In the genomic region with DNA sequence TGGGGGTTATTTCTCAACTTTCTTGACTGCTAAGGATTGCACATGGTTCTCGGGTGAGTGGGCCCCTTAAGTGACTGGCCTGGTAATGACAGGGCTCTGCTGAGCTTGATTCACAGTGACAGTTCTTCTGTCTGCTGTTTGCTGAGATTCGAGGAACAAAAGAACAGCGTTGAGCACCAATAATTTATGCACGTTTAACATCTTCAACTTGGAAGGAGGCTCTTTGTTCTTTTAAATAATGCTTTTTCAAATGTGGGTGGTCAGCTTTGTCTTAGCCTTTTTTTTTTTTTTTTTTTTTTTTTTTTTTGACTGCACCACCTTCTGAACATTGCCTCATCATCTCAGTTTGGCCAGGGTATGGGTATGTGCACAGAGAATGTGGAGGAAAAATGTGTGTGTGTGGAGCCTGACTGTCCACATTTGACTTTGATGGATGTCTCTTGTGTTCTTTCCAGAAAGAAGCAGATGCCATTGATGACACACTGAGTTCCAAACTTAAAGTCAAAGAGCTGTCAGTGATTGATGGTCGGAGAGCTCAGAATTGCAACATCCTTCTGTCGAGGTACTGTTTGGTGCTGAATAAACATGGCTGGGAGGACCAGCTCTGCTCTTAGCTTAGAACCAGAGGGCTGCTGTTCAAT, we compare ENCODE assay signal across 11 mouse cellular contexts.
DNase-seq lines count a peak whose midpoint lies in the region; ATAC-seq and TF ChIP-seq lines count a peak whose summit lies in the region.
"Had no signal": no experiment of that assay in that cellular context is flagged by ENCODE, and none has a peak within 500 bp of the region (broad histone marks: within the 10 kb centered on the region; RNA-seq: fewer than 3 reads in every experiment).

No protein-coding gene starts in this region.

- peak; percentile 31 for DNase-seq in lung, postnatal 25 days (ENCODE audit: low spot score)
- no peak for DNase-seq in lung, adult 2 months
- DNase-seq in adipocyte (ENCODE audit: low spot score) = peak; percentile 68
- DNase-seq in heart, postnatal 10 days = no peak
- DNase-seq: gastrocnemius, postnatal 25 days; heart, postnatal 36 days had no signal

- no peak for ATAC-seq in cerebellum, adult (ENCODE audit: insufficient number of reproducible peaks, low FRiP score, low TSS enrichment)
- no peak for ATAC-seq in CD4-positive, CD25-positive, alpha-beta regulatory T cell, adult 4 months

- no peaks in the 10 kb centered on the region for H3K79me2 ChIP-seq in myocyte (ENCODE audit: control insufficient read depth, insufficient read depth)

- TF ChIP-seq POLR2A in lung, adult 2 months (IDR thresholded peaks at IDR 0.05; ENCODE audit: borderline replicate concordance, extremely low read depth, low read depth, low read length) = no peak
- TF ChIP-seq POLR2A in embryonic fibroblast, embryonic 13.5 days (IDR thresholded peaks at IDR 0.05; ENCODE audit: low read depth, low read length) = no peak
- no peak for TF ChIP-seq POLR2A in myocyte (IDR thresholded peaks at IDR 0.05; ENCODE audit: insufficient read length, low read depth)

- H3K27ac ChIP-seq in embryonic fibroblast, embryonic 13.5 days (ENCODE audit: insufficient read depth, low read length) = 0 out of 2 replicates have a peak overlapping the region, but pooled peaks have one; percentile 18
- H3K27ac ChIP-seq: left cerebral cortex, adult 2 months had no signal

- TF ChIP-seq CTCF in lung, adult 2 months (IDR thresholded peaks at IDR 0.05; ENCODE audit: insufficient read depth, low read length) = no peak
- no peak for TF ChIP-seq CTCF in embryonic fibroblast, embryonic 13.5 days (IDR thresholded peaks at IDR 0.05; ENCODE audit: borderline replicate concordance, insufficient read depth, low read length)

- no peak overlapping the region for H3ac ChIP-seq in myocyte (ENCODE audit: control insufficient read depth, insufficient read length)

- H3K36me3 ChIP-seq in myocyte (ENCODE audit: control insufficient read depth, insufficient read depth) = peaks cover 49% of the 10 kb centered on the region

- H3K27me3 ChIP-seq in myocyte (ENCODE audit: control insufficient read depth, insufficient read depth, insufficient read length) = no peaks in the 10 kb centered on the region

- H3K4me3 ChIP-seq in lung, adult 2 months (replicated peaks; ENCODE audit: extremely low read depth, low read depth, low read length) = no peak overlapping the region
- H3K4me3 ChIP-seq in embryonic fibroblast, embryonic 13.5 days (ENCODE audit: insufficient read depth, low read length) = no peak overlapping the region
- H3K4me3 ChIP-seq in myocyte = no peak overlapping the region
- H3K4me3 ChIP-seq: left cerebral cortex, adult 2 months had no signal

- 52% methylated on average over 6 of the region's 6 CpGs for WGBS in lung, adult 2 months

- H3K4me2 ChIP-seq in myocyte (ENCODE audit: low read depth) = no peak overlapping the region

- intact Hi-C loops in heart, postnatal 10 days (cut with DNase I) = no loop called here

- no peaks in the 10 kb centered on the region; the same call in 1 of the 2 replicates for H3K4me1 ChIP-seq in lung, adult 2 months (ENCODE audit: control insufficient read depth, insufficient read depth, low read length)
- H3K4me1 ChIP-seq in embryonic fibroblast, embryonic 13.5 days (ENCODE audit: control insufficient read depth, insufficient read depth, low read length) = no peaks in the 10 kb centered on the region

TF ChIP-seq in myocyte, 11 proteins besides CTCF, POLR2A, EP300 and RAD21:
- TF ChIP-seq POLR2AphosphoS2 (IDR thresholded peaks at IDR 0.05; ENCODE audit: insufficient read length, low read depth) (no peak), SRF (IDR thresholded peaks at IDR 0.05; ENCODE audit: control insufficient read depth, insufficient read length, low read depth) (no peak), MYOG (IDR thresholded peaks at IDR 0.05; ENCODE audit: control insufficient read depth in 1 of 3, insufficient read depth in 1 of 3, insufficient read length in 2 of 3, low read depth in 2 of 3) (no peak), CEBPB (IDR thresholded peaks at IDR 0.05; ENCODE audit: insufficient read depth, poor library complexity, severe bottlenecking) (0 out of 2 replicates have a peak, but pooled peaks have one; percentile 11)
TF ChIP-seq in myocyte: peak in this region for 1.

Comparison
In these comparisons a context has a peak if more than half of its experiments do, and no peak if none do; other contexts are left out.
1. DNase-seq: peak in lung, postnatal 25 days (single experiment) and adipocyte (single experiment); none in lung, adult 2 months (single experiment) and heart, postnatal 10 days (0 of 2).